Mouse (Mus musculus): ENCODE results near the gene Lonp1. TPM values are rescaled to one million over a fixed set of nuclear protein-coding genes. Genes with fewer than 3 reads are reported as not detected.

The Lonp1 gene
- polyA plus RNA-seq, 1 experiment from 2014 or later = 56.5 TPM

DNA sequence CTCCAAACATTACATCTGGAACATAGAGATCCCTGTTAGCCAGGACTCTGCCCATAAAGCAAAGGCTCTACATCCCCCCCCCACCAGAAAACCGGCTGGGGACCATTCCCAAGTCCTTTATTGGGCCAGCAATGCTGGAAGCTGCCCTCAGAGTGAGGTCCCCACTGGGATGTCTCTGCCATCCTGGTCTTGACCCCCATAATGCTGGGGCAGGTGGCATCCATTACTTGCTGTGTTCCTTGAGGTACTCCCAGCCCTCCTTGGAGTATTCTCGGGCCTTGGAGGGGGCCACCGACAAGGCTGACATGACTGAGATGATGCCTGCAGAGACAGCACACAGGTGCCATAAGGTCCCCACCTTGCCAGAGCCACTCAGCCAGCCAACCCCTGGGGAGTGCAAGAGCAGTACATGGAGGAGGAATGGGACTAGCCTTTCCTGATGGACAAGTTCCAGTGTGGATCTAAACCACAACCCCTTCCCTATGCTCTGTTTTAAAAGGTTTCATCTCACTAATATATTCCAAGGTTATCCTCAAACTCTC is 19.1 kb downstream of the Lonp1 start:
- H3K9ac ChIP-seq (ENCODE audit: low read depth, low read length) = no peak overlapping the region
- ATAC-seq = no peak
- H3K9me3 ChIP-seq (ENCODE audit: control insufficient read depth, low read length) = no peaks in the 10 kb centered on the region
- no peak overlapping the region for H3K4me3 ChIP-seq (ENCODE audit: low read length)
- no peak overlapping the region for H3K4me2 ChIP-seq (ENCODE audit: low read depth, low read length)
- no peak overlapping the region for H3K27ac ChIP-seq (ENCODE audit: low read length)
- WGBS = 61% methylated on average over 3 of the region's 3 CpGs
- H3K4me1 ChIP-seq (ENCODE audit: control insufficient read depth, insufficient read depth, low read length) = peaks cover 25% of the 10 kb centered on the region
- peaks cover 31% of the 10 kb centered on the region for H3K36me3 ChIP-seq (ENCODE audit: control insufficient read depth, insufficient read depth, low read length)
- H3K27me3 ChIP-seq (replicated peaks; ENCODE audit: control insufficient read depth, insufficient read depth, low read length) = no peaks in the 10 kb centered on the region

DNA sequence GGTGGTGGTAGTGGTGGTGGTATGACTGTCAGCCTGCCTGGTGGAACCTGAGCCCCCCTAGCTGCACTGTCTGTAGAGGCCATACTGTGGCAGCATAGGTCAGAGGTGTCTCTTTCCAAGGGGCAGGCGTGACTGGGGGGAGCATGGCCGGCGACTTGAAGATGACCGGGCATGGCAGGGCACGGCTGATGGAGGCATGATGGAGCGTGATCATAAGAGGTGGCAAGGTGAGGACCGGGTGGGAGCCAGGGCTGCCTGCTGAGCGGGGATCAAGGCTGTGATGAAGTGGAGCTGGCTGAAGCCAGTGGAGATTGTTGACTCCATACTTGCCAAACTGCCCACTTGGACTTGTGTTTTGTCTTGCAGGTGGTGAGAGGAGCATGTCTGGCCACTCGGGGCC is 21.3 kb downstream of the Lonp1 start:
- Histone ChIP-seq H3K4me1 (ENCODE audit: control insufficient read depth, insufficient read depth, low read length) (peaks cover 16% of the 10 kb centered on the region), H3K9ac (ENCODE audit: low read depth, low read length) (no peak overlapping the region), H3K9me3 (ENCODE audit: control insufficient read depth, low read length) (no peaks in the 10 kb centered on the region), H3K27me3 (replicated peaks; ENCODE audit: control insufficient read depth, insufficient read depth, low read length) (no peaks in the 10 kb centered on the region), H3K4me3 (ENCODE audit: low read length) (no peak overlapping the region), H3K27ac (ENCODE audit: low read length) (no peak overlapping the region), H3K36me3 (ENCODE audit: control insufficient read depth, insufficient read depth, low read length) (peaks cover 44% of the 10 kb centered on the region), H3K4me2 (ENCODE audit: low read depth, low read length) (no peak overlapping the region)
- WGBS = 90% methylated on average over 9 of the region's 9 CpGs
- no peak for ATAC-seq

DNA sequence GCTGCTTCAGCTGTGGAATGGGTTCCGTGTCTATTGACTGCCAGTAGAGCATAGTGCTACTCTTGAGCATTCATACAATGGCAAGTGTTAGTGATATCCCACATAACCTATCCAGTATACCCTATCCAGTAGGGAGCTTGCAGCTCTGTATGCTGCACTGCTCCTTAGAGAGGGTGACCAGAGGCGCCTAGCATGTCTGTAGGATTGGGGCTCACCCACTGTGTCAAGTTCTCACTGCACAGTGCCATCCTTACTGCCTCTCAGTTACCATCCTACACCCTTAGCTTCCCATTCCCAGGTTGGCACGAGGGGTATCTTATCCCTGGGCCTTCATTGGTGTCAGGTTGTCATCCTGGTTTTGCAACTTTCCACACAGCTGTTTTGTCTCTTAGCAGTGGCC is 22.3 kb downstream of the Lonp1 start:
- no peak for ATAC-seq
- H3K27ac ChIP-seq (ENCODE audit: low read length) = no peak overlapping the region
- peaks cover 12% of the 10 kb centered on the region for H3K4me1 ChIP-seq (ENCODE audit: control insufficient read depth, insufficient read depth, low read length)
- H3K4me2 ChIP-seq (ENCODE audit: low read depth, low read length) = no peak overlapping the region
- no peaks in the 10 kb centered on the region for H3K9me3 ChIP-seq (ENCODE audit: control insufficient read depth, low read length)
- WGBS = 88% methylated on average over 3 of the region's 3 CpGs
- no peaks in the 10 kb centered on the region for H3K27me3 ChIP-seq (replicated peaks; ENCODE audit: control insufficient read depth, insufficient read depth, low read length)
- peaks cover 52% of the 10 kb centered on the region for H3K36me3 ChIP-seq (ENCODE audit: control insufficient read depth, insufficient read depth, low read length)
- no peak overlapping the region for H3K9ac ChIP-seq (ENCODE audit: low read depth, low read length)
- no peak overlapping the region for H3K4me3 ChIP-seq (ENCODE audit: low read length)

DNA sequence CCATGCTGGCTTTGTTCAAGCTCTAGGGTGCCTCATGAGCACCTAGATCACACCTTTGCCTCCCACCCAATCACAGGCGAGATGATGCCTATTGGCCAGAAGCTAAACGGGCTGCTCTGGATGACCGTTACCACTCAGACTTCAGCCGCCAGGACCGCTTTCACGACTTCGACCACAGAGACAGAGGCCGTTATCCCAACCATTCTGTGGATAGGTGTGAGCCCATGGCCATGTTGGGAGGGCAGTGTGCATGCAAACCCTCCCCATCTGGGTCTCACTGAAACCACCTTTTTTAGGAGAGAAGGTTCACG is 22.7 kb downstream of the Lonp1 start:
- H3K4me1 ChIP-seq (ENCODE audit: control insufficient read depth, insufficient read depth, low read length) = peaks cover 12% of the 10 kb centered on the region
- no peak overlapping the region for H3K9ac ChIP-seq (ENCODE audit: low read depth, low read length)
- H3K4me2 ChIP-seq (ENCODE audit: low read depth, low read length) = no peak overlapping the region
- no peak overlapping the region for H3K27ac ChIP-seq (ENCODE audit: low read length)
- no peak for ATAC-seq
- WGBS = 88% methylated on average over 9 of the region's 9 CpGs
- no peaks in the 10 kb centered on the region for H3K9me3 ChIP-seq (ENCODE audit: control insufficient read depth, low read length)
- no peaks in the 10 kb centered on the region for H3K27me3 ChIP-seq (replicated peaks; ENCODE audit: control insufficient read depth, insufficient read depth, low read length)
- peaks cover 56% of the 10 kb centered on the region for H3K36me3 ChIP-seq (ENCODE audit: control insufficient read depth, insufficient read depth, low read length)
- H3K4me3 ChIP-seq (ENCODE audit: low read length) = no peak overlapping the region

DNA sequence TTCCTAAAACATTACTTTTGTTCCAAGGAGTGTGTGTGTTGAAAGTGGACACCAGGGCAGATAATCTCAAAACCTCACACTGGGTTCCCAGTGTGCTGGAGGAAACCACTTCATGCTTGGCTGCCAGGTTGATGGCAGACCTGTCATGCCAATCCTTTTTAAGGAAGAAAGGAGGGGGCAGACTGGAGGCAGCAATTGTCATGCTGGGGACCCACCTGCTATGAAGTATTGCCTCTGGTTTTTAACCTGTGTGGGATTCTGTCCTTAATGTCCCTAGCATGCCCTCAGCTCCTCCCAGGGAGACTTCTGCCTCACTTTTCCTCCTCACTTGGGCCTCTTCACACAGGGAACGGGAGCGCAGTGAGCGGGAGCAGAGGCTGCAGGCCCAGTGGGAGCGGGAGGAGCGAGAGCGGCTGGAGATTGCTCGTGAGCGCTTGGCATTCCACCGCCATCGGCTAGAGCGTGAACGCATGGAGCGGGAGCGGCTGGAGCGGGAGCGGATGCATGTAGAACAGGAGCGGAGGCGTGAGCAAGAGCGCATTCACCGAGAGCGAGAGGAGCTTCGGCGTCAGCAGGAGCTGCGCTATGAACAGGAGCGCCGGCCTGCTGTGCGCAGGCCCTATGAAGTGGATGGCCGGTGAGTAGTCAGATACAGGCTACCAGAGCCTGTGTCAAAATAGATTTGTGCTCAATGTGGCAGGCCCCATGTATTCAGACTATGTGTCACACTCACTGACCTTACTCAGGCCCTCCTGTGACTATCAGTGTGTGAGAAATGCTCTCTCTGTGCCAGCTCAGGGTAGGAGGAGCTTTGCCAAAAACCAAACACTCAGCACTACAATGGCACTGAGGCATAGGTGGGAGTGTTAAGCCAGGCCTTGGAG is 23.3 kb downstream of the Lonp1 start:
- Histone ChIP-seq H3K27me3 (replicated peaks; ENCODE audit: control insufficient read depth, insufficient read depth, low read length) (no peaks in the 10 kb centered on the region), H3K9me3 (ENCODE audit: control insufficient read depth, low read length) (no peaks in the 10 kb centered on the region), H3K36me3 (ENCODE audit: control insufficient read depth, insufficient read depth, low read length) (peaks cover 56% of the 10 kb centered on the region), H3K4me2 (ENCODE audit: low read depth, low read length) (no peak overlapping the region), H3K4me3 (ENCODE audit: low read length) (no peak overlapping the region), H3K4me1 (ENCODE audit: control insufficient read depth, insufficient read depth, low read length) (peaks cover 8% of the 10 kb centered on the region), H3K9ac (ENCODE audit: low read depth, low read length) (no peak overlapping the region), H3K27ac (ENCODE audit: low read length) (no peak overlapping the region)
- no peak for ATAC-seq
- WGBS = 94% methylated on average over 28 of the region's 28 CpGs

DNA sequence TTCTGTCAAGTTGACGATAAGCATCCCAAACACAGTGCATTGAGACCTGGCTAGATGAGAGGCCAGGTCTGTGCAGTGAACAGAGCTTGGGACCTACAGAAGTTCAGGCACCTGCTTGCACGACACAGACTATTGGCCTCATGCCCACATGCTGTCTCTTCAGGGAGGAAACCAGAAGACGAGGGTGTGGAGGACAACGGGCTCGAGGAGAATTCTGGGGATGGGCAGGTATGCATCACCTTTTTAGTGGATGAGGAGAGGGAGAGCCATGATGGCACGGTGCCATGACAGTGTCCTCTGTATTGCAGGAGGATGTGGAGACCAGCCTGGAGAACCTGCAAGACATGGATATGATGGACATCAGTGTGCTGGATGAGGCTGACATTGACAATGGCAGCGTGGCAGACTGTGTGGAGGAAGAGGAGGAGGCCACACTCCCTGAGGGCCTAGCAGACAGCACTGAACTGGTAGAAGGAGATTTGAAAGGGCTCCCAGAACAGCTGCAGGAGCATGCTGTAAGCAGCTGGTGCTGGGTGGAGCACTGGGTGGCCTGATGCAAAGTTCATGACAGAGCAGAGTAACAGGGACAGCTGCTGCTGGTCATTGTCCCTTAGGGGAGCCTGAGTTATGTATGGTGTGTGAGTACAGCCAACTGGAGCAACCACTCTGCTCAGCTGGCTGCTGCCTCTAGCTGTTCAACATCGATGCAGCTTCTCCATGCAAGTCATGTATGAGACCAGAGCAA is 33.0 kb downstream of the Lonp1 start:
- H3K27ac ChIP-seq (ENCODE audit: low read length) = no peak overlapping the region
- H3K36me3 ChIP-seq (ENCODE audit: control insufficient read depth, insufficient read depth, low read length) = peaks cover 41% of the 10 kb centered on the region
- no peak overlapping the region for H3K4me2 ChIP-seq (ENCODE audit: low read depth, low read length)
- H3K27me3 ChIP-seq (replicated peaks; ENCODE audit: control insufficient read depth, insufficient read depth, low read length) = no peaks in the 10 kb centered on the region
- 0 out of 2 replicates have a peak, but pooled peaks have one; percentile 19 for ATAC-seq
- WGBS = 77% methylated on average over 8 of the region's 8 CpGs
- no peak overlapping the region for H3K9ac ChIP-seq (ENCODE audit: low read depth, low read length)
- H3K4me3 ChIP-seq (ENCODE audit: low read length) = no peak overlapping the region
- H3K9me3 ChIP-seq (ENCODE audit: control insufficient read depth, low read length) = no peaks in the 10 kb centered on the region
- no peaks in the 10 kb centered on the region for H3K4me1 ChIP-seq (ENCODE audit: control insufficient read depth, insufficient read depth, low read length)

DNA sequence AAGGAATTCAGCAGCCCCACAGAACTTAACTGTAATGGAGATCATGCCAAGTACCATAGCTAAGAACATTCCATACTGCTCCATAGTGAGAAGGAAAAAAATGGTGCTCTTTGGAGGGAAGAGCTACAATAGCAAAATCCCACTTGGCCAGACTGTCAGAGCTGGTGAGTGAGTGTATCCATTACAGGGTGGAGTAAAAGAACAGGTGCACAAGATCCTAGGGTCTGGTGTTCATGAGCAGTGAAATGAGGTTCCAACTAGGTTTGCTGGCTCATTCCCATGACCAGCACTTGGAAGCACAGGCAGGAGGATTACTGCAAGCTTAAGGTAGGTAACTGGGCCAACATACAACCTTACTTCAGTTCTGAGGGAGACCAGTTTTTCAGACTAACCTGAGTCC is 34.1 kb downstream of the Lonp1 start:
- H3K27me3 ChIP-seq (replicated peaks; ENCODE audit: control insufficient read depth, insufficient read depth, low read length) = no peaks in the 10 kb centered on the region
- H3K36me3 ChIP-seq (ENCODE audit: control insufficient read depth, insufficient read depth, low read length) = peaks cover 34% of the 10 kb centered on the region
- H3K4me2 ChIP-seq (ENCODE audit: low read depth, low read length) = no peak overlapping the region
- no peaks in the 10 kb centered on the region for H3K9me3 ChIP-seq (ENCODE audit: control insufficient read depth, low read length)
- H3K4me3 ChIP-seq (ENCODE audit: low read length) = no peak overlapping the region
- H3K9ac ChIP-seq (ENCODE audit: low read depth, low read length) = no peak overlapping the region
- no peak for ATAC-seq
- 0 out of 2 replicates have a peak, but pooled peaks cover 2% of the 10 kb centered on the region for H3K4me1 ChIP-seq (ENCODE audit: control insufficient read depth, insufficient read depth, low read length)
- no peak overlapping the region for H3K27ac ChIP-seq (ENCODE audit: low read length)

DNA sequence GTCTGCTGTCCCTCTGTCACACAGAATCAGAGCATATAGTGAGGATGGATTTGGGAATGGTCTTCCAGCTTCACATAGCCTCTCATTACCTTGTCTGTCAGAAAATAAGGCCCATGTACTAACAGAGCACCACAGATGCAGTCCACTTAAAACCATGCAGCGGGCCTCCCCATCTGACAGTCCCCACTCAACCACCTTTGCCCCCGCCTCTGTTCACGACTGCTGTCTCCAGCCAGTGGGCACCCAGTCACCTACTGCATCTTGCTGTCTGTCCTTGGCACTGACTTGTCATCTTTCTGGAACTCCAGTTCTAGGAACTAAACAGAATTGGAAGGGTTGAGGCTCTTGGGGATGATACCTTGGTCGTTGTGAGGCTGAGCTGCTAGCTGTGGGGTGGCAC is 37.8 kb downstream of the Lonp1 start:
- Histone ChIP-seq H3K9ac (ENCODE audit: low read depth, low read length) (no peak overlapping the region), H3K27me3 (replicated peaks; ENCODE audit: control insufficient read depth, insufficient read depth, low read length) (no peaks in the 10 kb centered on the region), H3K4me2 (ENCODE audit: low read depth, low read length) (no peak overlapping the region), H3K9me3 (ENCODE audit: control insufficient read depth, low read length) (no peaks in the 10 kb centered on the region), H3K4me3 (ENCODE audit: low read length) (no peak overlapping the region), H3K27ac (ENCODE audit: low read length) (no peak overlapping the region), H3K4me1 (ENCODE audit: control insufficient read depth, insufficient read depth, low read length) (peaks cover 18% of the 10 kb centered on the region), H3K36me3 (ENCODE audit: control insufficient read depth, insufficient read depth, low read length) (peaks cover 14% of the 10 kb centered on the region)
- 91% methylated on average over 4 of the region's 4 CpGs for WGBS
- ATAC-seq = no peak

DNA sequence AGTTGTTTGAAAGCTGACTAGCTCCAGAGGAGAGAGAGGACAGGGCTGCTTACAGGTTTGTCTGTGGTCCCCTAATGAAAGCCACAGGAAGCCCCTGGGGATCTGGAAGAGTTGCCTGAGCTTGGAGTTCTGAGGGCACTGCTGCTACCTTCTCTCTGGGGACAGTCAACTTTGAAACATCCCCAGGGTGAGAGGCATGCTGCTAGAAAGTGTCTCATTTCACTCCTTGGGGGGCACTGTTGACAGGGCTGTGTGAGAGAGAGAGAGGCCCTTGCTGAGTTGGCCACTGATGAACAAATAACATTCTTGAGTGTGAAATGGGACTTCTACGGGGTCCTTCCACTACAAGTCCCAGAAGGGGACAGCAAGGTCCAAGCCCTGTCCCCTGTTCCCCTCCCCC is 38.9 kb downstream of the Lonp1 start:
- Histone ChIP-seq H3K4me1 (ENCODE audit: control insufficient read depth, insufficient read depth, low read length) (peaks cover 24% of the 10 kb centered on the region), H3K9me3 (ENCODE audit: control insufficient read depth, low read length) (no peaks in the 10 kb centered on the region), H3K4me2 (ENCODE audit: low read depth, low read length) (no peak overlapping the region), H3K36me3 (ENCODE audit: control insufficient read depth, insufficient read depth, low read length) (peaks cover 9% of the 10 kb centered on the region; the same call in 1 of the 2 replicates), H3K9ac (ENCODE audit: low read depth, low read length) (no peak overlapping the region), H3K27me3 (replicated peaks; ENCODE audit: control insufficient read depth, insufficient read depth, low read length) (no peaks in the 10 kb centered on the region), H3K4me3 (ENCODE audit: low read length) (no peak overlapping the region), H3K27ac (ENCODE audit: low read length) (no peak overlapping the region)
- 89% methylated on average over 1 of the region's 1 CpGs for WGBS
- no peak for ATAC-seq
